Mouse (Mus musculus) gastrocnemius, adult 8-10 months (tissue): ENCODE measurements around the gene Rtn2. TPM values are rescaled to one million over a fixed set of nuclear protein-coding genes. Genes with fewer than 3 reads are reported as not detected.
A peak's percentile ranks its signal among the peaks of the same experiment; 100 is the strongest.

Experiments used
- DNase-seq, 2 experiments: peaks; one replicate each; pipeline ENCODE4 v3.0.0; 2022; ENCODE audit warnings: low spot score in 2 of 2
- total RNA-seq, 4 experiments: library from RNA; stranded (reverse); gene quantifications; 2 replicates each; pipeline ENCODE4 v1.2.4; 2022

The Rtn2 gene
- total RNA-seq, 4 experiments from 2014 or later, result 1,093 to 1,223 (median 1,133) TPM

DNA sequence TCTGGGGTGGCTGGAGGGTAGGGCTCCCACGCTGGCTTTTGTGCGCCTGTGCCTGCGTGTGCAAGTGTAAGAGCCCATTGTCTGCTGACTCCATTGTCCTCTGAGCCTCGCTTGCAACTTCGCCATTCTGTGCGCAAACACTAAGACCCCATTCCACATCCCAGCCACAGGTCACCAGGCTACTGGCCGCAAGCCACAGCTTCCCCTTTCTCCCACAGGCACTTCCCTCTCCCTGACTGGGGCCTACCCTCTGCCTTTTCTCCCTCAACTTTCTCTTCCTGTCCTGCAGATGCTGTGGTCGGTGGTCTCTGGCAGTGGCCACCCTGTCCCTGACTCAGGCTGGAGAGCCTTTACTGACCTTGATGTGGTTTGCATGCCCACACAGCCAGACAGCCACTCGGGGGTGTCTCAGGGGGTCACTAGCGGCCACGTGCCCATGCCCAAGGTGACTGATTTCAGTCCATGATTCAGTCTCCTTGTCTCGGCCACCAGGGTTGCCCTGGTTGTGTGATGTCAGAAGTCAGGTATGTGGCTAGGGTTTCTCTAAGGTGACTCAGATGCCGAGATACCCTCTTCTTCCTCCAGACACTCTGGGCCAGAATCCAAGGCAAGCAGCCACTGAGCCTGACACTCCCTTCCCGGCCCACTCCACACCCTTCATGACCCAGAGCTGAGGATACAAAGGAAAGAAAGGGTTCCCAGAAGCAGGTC is 34.2 kb downstream of the Rtn2 start:
- DNase-seq, result no peak

DNA sequence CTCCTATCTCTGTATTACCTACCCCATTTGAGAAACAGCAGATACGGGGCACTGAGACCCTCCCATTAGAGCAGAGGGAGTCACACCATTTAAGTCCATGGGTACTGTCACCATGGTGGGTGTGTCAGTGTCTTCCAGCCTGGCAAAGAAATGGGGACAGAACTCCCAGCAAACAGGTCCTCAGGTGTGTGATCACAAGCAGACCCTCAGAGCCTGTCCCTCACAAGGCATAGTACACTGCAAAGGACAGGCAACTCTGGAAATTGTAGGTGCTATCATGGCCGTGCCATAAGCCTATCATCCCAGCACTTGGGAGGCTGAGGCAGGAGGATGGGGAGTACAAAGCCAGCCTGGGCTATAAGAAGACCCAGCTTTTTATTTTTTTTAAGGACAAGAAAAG is 35.8 kb downstream of the Rtn2 start:
- no peak for DNase-seq

DNA sequence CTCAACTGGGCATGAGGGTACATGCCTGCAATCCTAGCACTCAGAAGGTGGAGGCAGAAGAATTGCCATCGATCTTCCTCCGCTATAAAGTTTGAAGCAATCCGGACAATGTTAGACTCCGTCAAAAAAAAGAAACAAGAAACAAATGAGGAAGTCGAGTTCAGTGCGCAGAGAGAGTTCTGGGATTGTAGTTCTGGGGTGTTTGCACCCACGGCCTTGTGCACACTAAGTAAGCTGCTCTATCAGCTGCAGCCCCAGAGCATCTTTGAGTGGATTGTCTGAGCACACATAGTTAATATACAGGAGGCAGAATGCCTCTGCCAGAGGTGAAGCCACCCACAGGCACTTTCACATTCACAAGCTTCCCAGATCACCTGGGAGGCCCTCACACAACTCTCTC is 36.3 kb downstream of the Rtn2 start:
- DNase-seq, result no peak

- DNase-seq, result no peak
Measured at GRCm38 (mm10) chr7:19319458-19319857, 37.0 kb downstream of the Rtn2 start.

DNA sequence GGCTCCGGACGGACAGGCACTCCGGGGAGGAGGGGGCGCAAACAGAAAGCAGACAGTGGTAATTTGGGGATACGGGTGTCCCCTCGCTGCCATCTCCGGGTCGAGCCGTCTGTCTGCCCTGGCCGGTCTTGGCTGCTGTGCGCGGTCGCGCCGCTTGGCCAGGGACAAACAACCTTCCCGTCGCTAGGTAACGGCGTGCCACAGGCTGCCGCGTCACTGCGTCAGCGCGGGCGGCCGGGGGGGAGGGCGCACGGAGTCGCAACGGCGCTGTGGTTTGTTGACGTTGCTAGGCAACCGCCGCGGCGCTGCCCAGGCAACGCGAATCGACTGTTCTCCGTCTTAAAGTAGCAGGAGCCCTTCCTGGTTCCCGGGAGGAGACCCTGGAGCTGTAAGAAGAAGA is 37.5 kb downstream of the Rtn2 start:
- peak; percentile 92 to 95 for DNase-seq

- no peak for DNase-seq
Measured at GRCm38 (mm10) chr7:19320637-19321036, 38.2 kb downstream of the Rtn2 start.

GRCm38 (mm10) chr7:19321464-19321863 is 39.0 kb downstream of the Rtn2 start:
- DNase-seq, result no peak

- DNase-seq, result no peak
Measured at GRCm38 (mm10) chr7:19322489-19322888, 40.1 kb downstream of the Rtn2 start.

- DNase-seq, result no peak
Measured at GRCm38 (mm10) chr7:19324221-19324620, 41.8 kb downstream of the Rtn2 start.

DNA sequence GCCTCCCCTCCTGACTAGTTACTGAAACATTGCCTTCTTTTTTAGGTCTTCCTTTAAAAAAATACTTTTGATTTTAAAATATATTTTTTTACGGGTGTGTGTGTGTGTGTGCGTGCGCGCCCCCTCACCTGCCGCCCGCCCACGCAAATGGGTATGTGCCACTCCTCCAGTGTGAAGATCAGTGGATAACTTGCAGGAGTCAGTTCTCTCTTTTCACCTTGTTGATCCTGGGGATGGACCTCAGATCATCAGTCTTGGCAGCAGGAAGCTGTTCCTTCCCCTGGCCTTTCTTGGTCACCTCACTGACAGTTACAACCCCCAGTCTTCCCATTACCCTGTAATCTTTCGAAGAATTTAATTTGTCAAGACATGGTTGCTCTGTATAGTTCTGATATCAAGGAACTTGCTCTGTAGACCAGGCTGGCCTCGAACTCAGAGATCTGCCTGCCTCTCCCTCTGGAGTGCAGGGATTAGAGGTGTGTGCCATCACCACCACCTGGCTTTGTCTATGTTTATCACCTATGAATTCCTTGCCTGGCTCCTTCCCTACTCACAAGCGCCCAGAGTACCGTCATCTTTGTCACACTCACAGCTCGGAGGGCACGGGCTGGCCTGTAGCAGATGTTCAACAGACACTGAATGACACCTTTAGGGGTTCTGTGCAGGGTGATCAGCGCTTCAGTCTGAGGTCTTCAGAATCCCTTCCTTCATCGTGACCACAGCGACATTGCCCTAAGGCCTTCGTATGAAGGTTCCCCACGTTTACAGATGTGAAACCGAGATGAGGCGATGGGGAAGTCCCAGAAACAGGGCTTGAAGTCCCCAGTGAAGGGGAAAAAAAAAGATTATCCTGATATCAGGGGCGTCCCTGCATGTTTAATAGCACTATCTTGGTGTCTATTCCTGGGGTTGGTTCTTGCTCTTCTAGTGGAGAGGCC is 43.1 kb downstream of the Rtn2 start:
- DNase-seq, result no peak

DNA sequence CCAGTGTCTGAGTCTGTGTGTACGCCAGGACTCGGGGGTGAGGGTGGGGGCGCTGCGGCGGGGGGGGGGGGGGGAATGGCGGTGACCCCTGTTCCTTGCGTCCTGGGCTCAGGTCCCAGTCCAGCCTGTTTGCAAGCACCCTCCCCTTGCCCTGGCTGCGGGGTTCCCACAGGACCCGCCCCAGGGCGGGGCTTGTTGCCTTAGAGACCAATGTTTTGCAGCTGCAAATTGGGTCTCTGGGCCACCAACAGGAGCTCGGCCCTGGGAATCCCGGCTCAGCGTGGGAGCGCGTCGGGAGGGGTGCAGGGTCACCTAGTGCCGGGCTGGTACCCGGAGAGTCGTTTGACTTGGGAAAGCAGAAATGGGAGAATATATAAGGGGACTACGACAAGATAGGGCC is 43.9 kb downstream of the Rtn2 start:
- DNase-seq, result peak; percentile 85 to 86

DNA sequence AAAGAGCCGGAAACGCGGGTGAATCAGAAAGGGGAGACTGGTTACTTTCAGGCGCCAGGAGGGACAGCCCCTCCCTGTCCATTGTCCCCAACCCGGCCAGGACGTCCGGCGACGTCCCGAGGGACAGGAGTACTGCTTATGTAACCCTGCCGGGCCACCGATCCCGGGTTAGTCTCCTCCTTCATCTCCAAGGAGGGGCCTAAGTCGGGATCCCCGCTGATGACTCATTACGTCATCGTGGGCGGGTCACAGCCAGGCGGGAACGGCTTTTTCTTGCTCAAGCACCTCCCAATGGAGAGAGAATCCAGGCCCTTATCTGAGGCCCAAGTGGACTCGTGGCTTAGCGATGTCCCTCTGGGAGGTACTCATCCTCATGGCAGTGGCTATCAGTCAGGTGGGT is 44.7 kb downstream of the Rtn2 start:
- DNase-seq, result peak; percentile 75 to 85

- no peak for DNase-seq
Measured at GRCm38 (mm10) chr7:19327782-19328181, 45.4 kb downstream of the Rtn2 start.

DNA sequence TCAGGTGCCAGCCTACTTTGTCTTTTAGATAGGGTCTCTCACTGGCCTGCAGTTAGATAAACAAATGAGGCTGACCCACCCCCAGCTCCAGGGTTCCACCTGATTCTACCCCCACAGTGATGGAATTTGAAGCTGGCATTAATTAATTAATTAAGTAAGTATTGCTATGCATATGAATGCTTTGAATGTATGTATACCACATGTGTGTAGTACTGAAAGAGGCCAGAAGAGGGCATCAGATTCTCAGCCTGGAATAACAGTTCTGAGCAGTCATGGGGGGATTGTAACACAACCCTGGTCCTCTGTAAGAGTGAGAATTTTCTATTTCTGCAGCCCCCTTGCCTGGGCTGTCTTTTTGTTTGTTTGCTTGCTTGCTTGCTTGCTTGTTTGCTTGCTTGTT is 46.0 kb downstream of the Rtn2 start:
- no peak for DNase-seq

- DNase-seq, result no peak
Measured at GRCm38 (mm10) chr7:19331910-19332309, 49.5 kb downstream of the Rtn2 start.

GRCm38 (mm10) chr7:19332709-19333352 is 50.4 kb downstream of the Rtn2 start:
- DNase-seq, result peak; percentile 67 to 81

- DNase-seq, result no peak
Measured at GRCm38 (mm10) chr7:19335583-19335982, 53.2 kb downstream of the Rtn2 start.

DNA sequence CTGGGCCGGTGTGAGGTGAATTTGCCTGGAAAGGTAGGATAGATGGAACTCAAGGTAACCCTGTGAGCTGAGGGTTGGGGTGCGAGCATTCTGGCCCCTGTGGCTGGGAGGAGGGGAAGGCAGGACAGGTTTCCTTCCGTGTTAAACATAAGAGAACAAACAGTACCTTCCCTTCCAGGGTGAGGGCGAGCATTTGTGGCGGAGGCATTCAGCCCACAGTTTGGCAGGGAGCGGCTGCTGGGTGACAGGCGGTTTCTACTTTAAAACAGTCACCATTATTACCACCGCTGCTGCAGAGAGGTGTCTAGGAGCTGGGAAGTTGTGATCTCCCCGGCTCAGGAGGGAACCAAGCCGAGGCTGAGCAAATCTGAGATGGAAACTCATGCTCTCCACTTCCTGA is 54.7 kb downstream of the Rtn2 start:
- no peak for DNase-seq

- DNase-seq, result no peak
Measured at GRCm38 (mm10) chr7:19338060-19338459, 55.6 kb downstream of the Rtn2 start.

DNA sequence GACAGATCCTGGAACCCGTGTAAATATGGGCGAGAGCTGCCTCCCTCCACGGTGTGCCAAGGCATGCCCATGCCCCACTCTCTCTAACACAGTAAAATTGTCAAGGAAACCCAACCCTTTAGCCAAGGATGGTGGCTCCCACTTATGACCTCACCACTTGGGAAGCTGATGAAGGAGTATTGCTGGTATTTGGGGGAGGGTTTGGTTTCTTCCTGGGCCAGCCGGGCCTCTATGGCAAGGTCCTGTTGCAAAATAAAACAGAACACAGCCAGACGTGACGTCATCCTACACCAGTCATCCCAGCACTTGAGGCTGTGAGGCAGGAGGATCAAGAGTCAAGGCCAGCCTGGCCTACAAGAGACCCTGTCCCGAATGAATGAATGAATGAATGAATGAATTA is 56.2 kb downstream of the Rtn2 start:
- DNase-seq, result no peak

DNA sequence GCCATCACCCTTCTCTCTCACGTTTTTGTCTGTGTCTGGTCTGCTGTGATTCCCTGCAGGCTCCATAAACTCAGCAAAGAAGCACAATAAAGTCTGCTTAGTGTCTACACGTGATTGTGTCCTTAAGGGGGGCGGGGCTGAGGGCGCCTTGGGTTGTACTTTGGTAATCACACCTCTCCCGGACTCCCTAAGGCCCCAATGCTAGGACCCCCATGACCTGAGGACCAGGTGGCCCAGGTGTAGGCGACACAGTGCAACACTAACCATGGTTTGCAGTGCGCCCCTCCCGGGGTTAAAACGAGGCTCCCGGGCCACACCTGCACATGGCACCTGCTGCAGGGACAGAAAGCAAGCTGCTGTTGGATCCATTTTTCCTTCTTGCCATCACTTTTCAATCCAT is 58.8 kb downstream of the Rtn2 start:
- no peak for DNase-seq

- peak; percentile 65 to 66 for DNase-seq
Measured at GRCm38 (mm10) chr7:19341761-19342409, 59.5 kb downstream of the Rtn2 start.
